Mouse (Mus musculus): ENCODE measurements around the gene Flot1.

GRCm38 (mm10) chr17:35788025-35788424 is 35.0 kb upstream of the Flot1 start:
- TF ChIP-seq POLR2A (IDR thresholded peaks at IDR 0.05; ENCODE audit: borderline replicate concordance, insufficient read depth, low read length), result no peak
- no peak for TF ChIP-seq CTCF (IDR thresholded peaks at IDR 0.05; ENCODE audit: borderline replicate concordance, insufficient read depth, low read depth, low read length)
